Mouse (Mus musculus) heart, embryonic 16.5 days (tissue): ENCODE measurements around the gene Olfr437. TPM values are rescaled to one million over a fixed set of nuclear protein-coding genes. Genes with fewer than 3 reads are reported as not detected.
"Not testable (repeated sequence)": the region's sequence is repeated elsewhere in the genome, so short reads cannot be mapped to it uniquely, and the experiment has no call there.

Source experiments
- ATAC-seq: fragments of 200-750 bp; cut with Nextera tagmentation; replicated peaks from 2 replicates; pipeline ENCODE4 v1.8.0; 2017; ENCODE audit warnings: moderate number of reproducible peaks; ENCODE audit not compliant: insufficient read depth, low FRiP score; ENCODE audit errors: extremely low read depth
- H3K27ac ChIP-seq: fragments of 300-500 bp; sonication (generic); 2 replicates; pipeline ENCODE4 v1.5.1; 2014; ENCODE audit warnings: mild to moderate bottlenecking, low read length, control low read depth, moderate library complexity
- H3K27me3 ChIP-seq: fragments of 300-500 bp; sonication (generic); 2 replicates; pipeline ENCODE4 v1.6.1; 2014; ENCODE audit warnings: low read length, mixed read lengths; ENCODE audit not compliant: control insufficient read depth, insufficient read depth
- H3K36me3 ChIP-seq: fragments of 300-500 bp; sonication (generic); 2 replicates; pipeline ENCODE4 v1.6.1; 2014; ENCODE audit not compliant: control insufficient read depth, insufficient read depth
- H3K4me1 ChIP-seq: fragments of 300-500 bp; sonication (generic); 2 replicates; pipeline ENCODE4 v1.6.1; 2014; ENCODE audit warnings: low read length, mixed read lengths; ENCODE audit not compliant: control insufficient read depth, insufficient read depth
- H3K4me2 ChIP-seq: fragments of 300-500 bp; sonication (generic); 2 replicates; pipeline ENCODE4 v1.6.1; 2014; ENCODE audit warnings: low read depth, mild to moderate bottlenecking, control low read depth, low read length
- H3K4me3 ChIP-seq: fragments of 300-500 bp; sonication (generic); 2 replicates; pipeline ENCODE4 v1.5.1; 2014; ENCODE audit warnings: mild to moderate bottlenecking, control low read depth, low read length
- H3K9ac ChIP-seq: fragments of 300-500 bp; sonication (generic); 2 replicates; pipeline ENCODE4 v1.6.1; 2014; ENCODE audit warnings: low read length, control low read depth
- H3K9me3 ChIP-seq: fragments of 300-500 bp; sonication (generic); replicated peaks from 2 replicates; pipeline ENCODE4 v1.6.1; 2016; ENCODE audit warnings: low read length; ENCODE audit not compliant: control insufficient read depth
- WGBS: fragments of 180-500 bp; shearing (Covaris S2); extraction: QIAGEN DNeasy Blood & Tissue Kit; methylation state at CpG from one replicate; pipeline ENCODE4 v1.1.7; 2014; 5-methylcytosine and 5-hydroxymethylcytosine counted together
- polyA plus RNA-seq: library from polyadenylated mRNA; unstranded; fragments of >200 nt; fragmentation: Nextera tagmentation; extraction: Ambion mirVana; gene quantifications from 2 replicates; pipeline ENCODE4 v1.2.1, GENCODE M21; 2015

The Olfr437 gene
- not detected in 2 replicates for polyA plus RNA-seq

- Histone ChIP-seq H3K4me3 (no peak within 1 kb of the TSS), H3K9me3 (no peaks in the 10 kb centered on the region), H3K27ac (no peak within 1 kb of the TSS), H3K27me3 (no peaks in the 10 kb centered on the region), H3K4me1 (no peaks in the 10 kb centered on the region), H3K9ac (no peak within 1 kb of the TSS), H3K36me3 (no peaks in the 10 kb centered on the region), H3K4me2 (no peak within 1 kb of the TSS)
- ATAC-seq, result no peak
- WGBS, result 63% methylated on average over 3 of the region's 3 CpGs
These were observed at the start of gene Olfr437 for GRCm38 (mm10) chr6:43162982-43163381. TSS of gene Olfr437 (plus strand) at chr6:43163282.

- not testable (repeated sequence) for H3K4me3 ChIP-seq, ATAC-seq, H3K27ac ChIP-seq, H3K9ac ChIP-seq, H3K9me3 ChIP-seq, H3K4me1 ChIP-seq, H3K27me3 ChIP-seq, H3K36me3 ChIP-seq, H3K4me2 ChIP-seq
- WGBS, result 74% methylated on average over 2 of the region's 2 CpGs
These were observed 16.8 kb upstream of the Olfr437 start, which contains the start of gene Olfr237-ps1 for GRCm38 (mm10) chr6:43146267-43146666. TSS of gene Olfr237-ps1 (plus strand) at chr6:43146567.

DNA sequence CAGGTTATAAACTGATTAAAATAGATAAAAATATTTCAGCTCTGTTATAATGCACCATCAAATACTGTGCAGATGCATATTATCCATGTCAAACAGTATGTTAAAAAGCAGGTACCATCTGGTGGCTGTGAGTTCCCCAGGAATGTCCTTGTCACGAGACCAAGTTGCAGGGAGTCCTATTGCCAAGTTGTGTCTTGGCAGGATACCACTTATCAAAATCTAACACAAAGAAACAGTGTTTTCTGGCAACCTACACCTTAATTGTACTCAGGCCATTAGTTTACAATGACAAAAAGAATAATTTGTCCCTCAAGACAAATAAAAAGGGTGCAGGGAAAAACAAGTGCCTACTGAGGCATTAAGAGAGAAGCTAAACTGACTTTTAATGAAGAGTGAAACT lies 3.6 kb upstream of the Olfr437 start:
- WGBS, result 40% methylated on average over 1 of the region's 1 CpGs
- Histone ChIP-seq H3K27me3 (no peaks in the 10 kb centered on the region), H3K9ac (no peak overlapping the region), H3K36me3 (no peaks in the 10 kb centered on the region), H3K4me1 (no peaks in the 10 kb centered on the region), H3K4me3 (no peak overlapping the region), H3K4me2 (no peak overlapping the region), H3K9me3 (no peaks in the 10 kb centered on the region), H3K27ac (no peak overlapping the region)
- no peak for ATAC-seq

- H3K4me3 ChIP-seq, result no peak overlapping the region
- no peak for ATAC-seq
- no peaks in the 10 kb centered on the region for H3K36me3 ChIP-seq
- no peaks in the 10 kb centered on the region for H3K4me1 ChIP-seq
- H3K27ac ChIP-seq, result no peak overlapping the region
- WGBS, result 88% methylated on average over 4 of the region's 4 CpGs
- no peaks in the 10 kb centered on the region for H3K27me3 ChIP-seq
- no peaks in the 10 kb centered on the region for H3K9me3 ChIP-seq
- no peak overlapping the region for H3K4me2 ChIP-seq
- no peak overlapping the region for H3K9ac ChIP-seq
These were observed 4.2 kb downstream of the Olfr437 start for GRCm38 (mm10) chr6:43167246-43167645.

- Histone ChIP-seq H3K4me2 (no peak within 1 kb of the TSS), H3K9me3 (no peaks in the 10 kb centered on the region), H3K4me1 (no peaks in the 10 kb centered on the region), H3K27me3 (no peaks in the 10 kb centered on the region), H3K4me3 (no peak within 1 kb of the TSS), H3K9ac (no peak within 1 kb of the TSS), H3K27ac (no peak within 1 kb of the TSS), H3K36me3 (no peaks in the 10 kb centered on the region)
- 58% methylated on average over 4 of the region's 4 CpGs for WGBS
- no peak for ATAC-seq
These were observed 8.8 kb downstream of the Olfr437 start, which contains the start of gene Olfr13 for GRCm38 (mm10) chr6:43171840-43172239. TSS of gene Olfr13 (plus strand) at chr6:43172140.

DNA sequence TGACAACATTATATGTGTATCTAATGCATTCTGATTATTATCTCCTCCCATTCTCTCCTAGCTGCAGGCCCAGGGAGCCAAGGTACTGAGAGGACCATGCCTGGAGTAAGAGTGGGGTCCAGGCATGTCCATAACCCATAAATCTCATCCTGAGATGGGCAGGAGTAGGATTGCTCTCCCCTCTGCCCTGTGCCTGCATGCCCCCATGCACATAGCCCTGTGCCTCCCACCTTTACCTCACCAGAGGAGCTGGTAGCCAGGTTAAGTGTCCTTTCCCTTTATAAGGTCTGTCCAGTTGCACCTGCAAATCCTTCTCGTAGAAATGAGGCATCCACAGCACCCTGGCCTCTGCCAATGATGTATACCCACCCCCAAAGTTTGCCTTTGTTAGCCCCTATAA lies 15.0 kb downstream of the Olfr437 start:
- H3K4me2 ChIP-seq, result no peak overlapping the region
- WGBS, result 66% methylated on average over 1 of the region's 1 CpGs
- H3K9ac ChIP-seq, result no peak overlapping the region
- no peaks in the 10 kb centered on the region for H3K27me3 ChIP-seq
- H3K9me3 ChIP-seq, result no peaks in the 10 kb centered on the region
- no peak overlapping the region for H3K27ac ChIP-seq
- no peak overlapping the region for H3K4me3 ChIP-seq
- H3K4me1 ChIP-seq, result no peaks in the 10 kb centered on the region
- no peak for ATAC-seq
- no peaks in the 10 kb centered on the region for H3K36me3 ChIP-seq

GRCm38 (mm10) chr6:43178584-43179501 lies 15.8 kb downstream of the Olfr437 start:
- Histone ChIP-seq H3K27me3 (no peaks in the 10 kb centered on the region), H3K4me2 (no peak overlapping the region), H3K4me3 (no peak overlapping the region), H3K9ac (no peak overlapping the region), H3K36me3 (no peaks in the 10 kb centered on the region), H3K9me3 (no peaks in the 10 kb centered on the region), H3K27ac (no peak overlapping the region), H3K4me1 (no peaks in the 10 kb centered on the region)
- 57% methylated on average over 6 of the region's 6 CpGs for WGBS
- ATAC-seq, result no peak

GRCm38 (mm10) chr6:43190986-43191385 lies 27.9 kb downstream of the Olfr437 start:
- H3K4me3 ChIP-seq, result no peak overlapping the region
- no peak overlapping the region for H3K4me2 ChIP-seq
- no peak overlapping the region for H3K9ac ChIP-seq
- WGBS, result 76% methylated on average over 3 of the region's 3 CpGs
- no peaks in the 10 kb centered on the region for H3K4me1 ChIP-seq
- no peaks in the 10 kb centered on the region for H3K9me3 ChIP-seq
- H3K36me3 ChIP-seq, result no peaks in the 10 kb centered on the region
- no peak overlapping the region for H3K27ac ChIP-seq
- no peaks in the 10 kb centered on the region for H3K27me3 ChIP-seq
- ATAC-seq, result no peak

- Histone ChIP-seq H3K4me1 (no peaks in the 10 kb centered on the region), H3K36me3 (no peaks in the 10 kb centered on the region), H3K4me2 (no peak within 1 kb of the TSS), H3K27me3 (no peaks in the 10 kb centered on the region), H3K4me3 (no peak within 1 kb of the TSS), H3K9ac (no peak within 1 kb of the TSS), H3K27ac (no peak within 1 kb of the TSS), H3K9me3 (no peaks in the 10 kb centered on the region)
- no peak for ATAC-seq
These were observed 33.7 kb downstream of the Olfr437 start, which contains the start of gene Olfr435 for GRCm38 (mm10) chr6:43196781-43197180. TSS of gene Olfr435 (plus strand) at chr6:43197146.
